Comparison of ENCODE assay signal across 12 mouse cellular contexts in genomic region chr4:137282584-137283406, GRCm38 (mm10). TPM values are rescaled to one million over a fixed set of nuclear protein-coding genes. Genes with fewer than 3 reads are reported as not detected.
DNase-seq lines count a peak whose midpoint lies in the region; ATAC-seq lines count a peak whose summit lies in the region.
"Had no signal": no experiment of that assay in that cellular context is flagged by ENCODE, and none has a peak within 500 bp of the region (broad histone marks: within the 10 kb centered on the region; RNA-seq: fewer than 3 reads in every experiment).

No protein-coding gene starts in this region.

- H3K27me3 ChIP-seq in liver, embryonic 11.5 days (replicated peaks; ENCODE audit: control insufficient read depth, insufficient read depth, low read length), result peaks cover 67% of the 10 kb centered on the region
- H3K27me3 ChIP-seq in liver, embryonic 12.5 days (replicated peaks), result peaks cover 96% of the 10 kb centered on the region
- H3K27me3 ChIP-seq in intestine, embryonic 16.5 days (replicated peaks; ENCODE audit: control insufficient read depth, insufficient read depth, low read length), result peaks cover 43% of the 10 kb centered on the region

- H3K4me1 ChIP-seq in liver, embryonic 11.5 days (replicated peaks; ENCODE audit: control insufficient read depth, insufficient read depth, low read length), result peaks cover 4% of the 10 kb centered on the region; the same call in 1 of the 2 replicates
- peaks cover under 1% of the 10 kb centered on the region for H3K4me1 ChIP-seq in liver, embryonic 12.5 days
- peaks cover 21% of the 10 kb centered on the region for H3K4me1 ChIP-seq in intestine, embryonic 16.5 days (ENCODE audit: control insufficient read depth, insufficient read depth, low read length)

- H3K36me3 ChIP-seq in liver, embryonic 11.5 days (ENCODE audit: control insufficient read depth, insufficient read depth, low read length), result no peaks in the 10 kb centered on the region
- no peaks in the 10 kb centered on the region for H3K36me3 ChIP-seq in liver, embryonic 12.5 days
- no peaks in the 10 kb centered on the region for H3K36me3 ChIP-seq in intestine, embryonic 16.5 days (ENCODE audit: control insufficient read depth, insufficient read depth, low read length)
- H3K36me3 ChIP-seq: midbrain, embryonic 15.5 days had no signal

- no peaks in the 10 kb centered on the region for H3K9me3 ChIP-seq in liver, embryonic 11.5 days (ENCODE audit: control insufficient read depth, low read length)
- no peaks in the 10 kb centered on the region for H3K9me3 ChIP-seq in liver, embryonic 12.5 days (replicated peaks)
- H3K9me3 ChIP-seq in intestine, embryonic 16.5 days (ENCODE audit: control insufficient read depth, low read length), result no peaks in the 10 kb centered on the region
- H3K9me3 ChIP-seq: midbrain, embryonic 15.5 days had no signal

- H3K4me3 ChIP-seq in liver, embryonic 11.5 days (ENCODE audit: low read depth, low read length), result no peak overlapping the region
- no peak overlapping the region for H3K4me3 ChIP-seq in liver, embryonic 12.5 days
- no peak overlapping the region for H3K4me3 ChIP-seq in intestine, embryonic 16.5 days (ENCODE audit: low read length)
- H3K4me3 ChIP-seq: midbrain, embryonic 15.5 days had no signal

- peak overlapping the region; percentile 3; the same call in 1 of the 2 replicates for H3K4me2 ChIP-seq in liver, embryonic 11.5 days
- no peak overlapping the region for H3K4me2 ChIP-seq in liver, embryonic 12.5 days
- 0 out of 2 replicates have a peak overlapping the region, but pooled peaks have one; percentile 19 for H3K4me2 ChIP-seq in intestine, embryonic 16.5 days (ENCODE audit: low read depth, low read length)
- H3K4me2 ChIP-seq: midbrain, embryonic 15.5 days had no signal

- DNase-seq in liver, embryonic 11.5 days (ENCODE audit: low spot score), result no peak
- peak; percentile 84 for DNase-seq in NIH3T3 (ENCODE audit: low read depth)
- DNase-seq in adrenal gland, postnatal 25 days, result peak; percentile 65
- DNase-seq in cerebellum, postnatal 25 days, result no peak
- no peak for DNase-seq in spleen, postnatal 14 days (ENCODE audit: low spot score in 2 of 2)
- DNase-seq: cerebellum, adult 2 months; forebrain, postnatal 0 days; kidney, adult 11 months; left cerebral cortex, postnatal 4 days had no signal

- H3K27ac ChIP-seq in liver, embryonic 11.5 days (ENCODE audit: low read depth, low read length), result no peak overlapping the region
- H3K27ac ChIP-seq in liver, embryonic 12.5 days, result no peak overlapping the region
- no peak overlapping the region for H3K27ac ChIP-seq in intestine, embryonic 16.5 days (ENCODE audit: low read length)
- H3K27ac ChIP-seq: midbrain, embryonic 15.5 days had no signal

- WGBS in liver, embryonic 11.5 days, result 13% methylated on average over 17 of the region's 17 CpGs
- WGBS in liver, embryonic 12.5 days (ENCODE audit: insufficient replicate concordance), result 21% methylated on average over 17 of the region's 17 CpGs
- 16% methylated on average over 17 of the region's 17 CpGs for WGBS in intestine, embryonic 16.5 days

- no peak for ATAC-seq in liver, embryonic 11.5 days (replicated peaks; ENCODE audit: low FRiP score)
- ATAC-seq in liver, embryonic 12.5 days, result no peak
- ATAC-seq in intestine, embryonic 16.5 days, result peak; percentile 43
- ATAC-seq: forebrain, postnatal 0 days; midbrain, embryonic 15.5 days had no signal

- no peak overlapping the region for H3K9ac ChIP-seq in liver, embryonic 11.5 days (ENCODE audit: low read depth, low read length)
- no peak overlapping the region for H3K9ac ChIP-seq in liver, embryonic 12.5 days
- H3K9ac ChIP-seq in intestine, embryonic 16.5 days (ENCODE audit: low read depth, low read length), result peak overlapping the region; percentile 36; the same call in 1 of the 2 replicates
- H3K9ac ChIP-seq: forebrain, postnatal 0 days; midbrain, embryonic 15.5 days had no signal

RNA-seq across cellular contexts. Expression of gene Wnt4, which starts 5.5 kb away (rescaled TPM):
- 1.8 and 1.9 TPM in 2 replicates for polyA plus RNA-seq in liver, embryonic 11.5 days (2014; fragmentation: Nextera tagmentation; extraction: Ambion mirVana)
- polyA plus RNA-seq in liver, embryonic 12.5 days (2016; fragmentation: Nextera tagmentation; extraction: Ambion mirVana), result 0.58 and 1.0 TPM in 2 replicates
- total RNA-seq in adrenal gland, postnatal 25 days (2021), result 84.6 and 96.5 TPM in 2 replicates
- polyA plus RNA-seq in intestine, embryonic 16.5 days (2015; fragmentation: Nextera tagmentation; extraction: Ambion mirVana), result 1.0 TPM in 2 replicates

Comparison
In these comparisons a context has a peak if more than half of its experiments do, and no peak if none do; other contexts are left out.
1. DNase-seq: peak in NIH3T3 (single experiment) and adrenal gland, postnatal 25 days (single experiment); none in liver, embryonic 11.5 days (single experiment), cerebellum, postnatal 25 days (0 of 2) and spleen, postnatal 14 days (0 of 2).